Mouse (Mus musculus) testis, adult 10 weeks (tissue): ENCODE data around the gene Zfp40. TPM values are rescaled to one million over a fixed set of nuclear protein-coding genes. Genes with fewer than 3 reads are reported as not detected.

ENCODE experiments used
- polyA plus RNA-seq: library from polyadenylated mRNA; stranded (reverse); fragments of 350-450 nt; fragmentation: Illumina TruSeq; extraction: RNeasy Lipid Tissue Mini Kit (QIAGEN cat#74804); gene quantifications from one replicate; pipeline ENCODE4 v1.2.3, GENCODE M21; 2014; ENCODE audit warnings: low read depth, low replicate concordance

The Zfp40 gene
- polyA plus RNA-seq = 6.1 TPM

GRCm38 (mm10) chr17:23192453-23193379 is at the start of gene Zfp40:
Gene Zfp40 (minus strand): TSS chr17:23193252.

Other genes starting within 250 kb of the Zfp40 start
- not detected for gene Vmn2r-ps130, start 132.1 kb downstream of the Zfp40 start, polyA plus RNA-seq
- not detected for gene Vmn2r114, start 119.3 kb upstream of the Zfp40 start, polyA plus RNA-seq
- not detected for gene Vmn2r115, start 150.5 kb upstream of the Zfp40 start, polyA plus RNA-seq
- gene Vmn2r116, start 191.4 kb upstream of the Zfp40 start, polyA plus RNA-seq = not detected